Mouse (Mus musculus) small intestine, adult 2 months (tissue): ENCODE results near the gene Nuak1. TPM values are rescaled to one million over a fixed set of nuclear protein-coding genes. Genes with fewer than 3 reads are reported as not detected.

Experiments
- H3K27ac ChIP-seq: fragments of 200-500 bp; 2 replicates; pipeline ENCODE4 v1.5.1; 2012; ENCODE audit warnings: low read depth, low read length, control low read depth, inconsistent platforms; ENCODE audit not compliant: insufficient read depth
- H3K27me3 ChIP-seq: fragments of 200-500 bp; 2 replicates; pipeline ENCODE4 v1.6.1; 2012; ENCODE audit warnings: mild to moderate bottlenecking, moderate library complexity, low read length, inconsistent platforms; ENCODE audit not compliant: control insufficient read depth, insufficient read depth
- H3K36me3 ChIP-seq: fragments of 200-500 bp; 2 replicates; pipeline ENCODE4 v1.6.1; 2012; ENCODE audit warnings: mild to moderate bottlenecking, low read length, control low read depth, inconsistent platforms; ENCODE audit not compliant: control insufficient read depth, insufficient read depth
- H3K4me1 ChIP-seq: fragments of 200-500 bp; 2 replicates; pipeline ENCODE4 v1.6.1; 2012; ENCODE audit warnings: low read length, inconsistent platforms, mixed read lengths; ENCODE audit not compliant: control insufficient read depth, insufficient read depth, insufficient read length
- H3K4me3 ChIP-seq: fragments of 200-500 bp; 2 replicates; pipeline ENCODE4 v1.5.1; 2012; ENCODE audit warnings: low read depth, mild to moderate bottlenecking, control low read depth, inconsistent platforms, low read length, moderate library complexity
- CTCF ChIP-seq: fragments of 200-500 bp; IDR thresholded peaks from 2 replicates; pipeline ENCODE4 v1.5.1; 2012; ENCODE audit warnings: low read depth, mild to moderate bottlenecking, control low read depth, inconsistent platforms, low read length, moderate library complexity, mixed read lengths; ENCODE audit not compliant: insufficient replicate concordance, insufficient read length; ENCODE audit errors: extremely low read depth
- POLR2A ChIP-seq: fragments of 200-500 bp; IDR thresholded peaks from 2 replicates; pipeline ENCODE4 v1.6.1; 2012; ENCODE audit warnings: low read depth, mild to moderate bottlenecking, control low read depth, inconsistent platforms, low read length, moderate library complexity
- WGBS: fragments of 180-500 bp; shearing (Covaris S2); methylation state at CpG from one replicate; pipeline ENCODE4 v1.1.7; 2018; 5-methylcytosine and 5-hydroxymethylcytosine counted together
- polyA plus RNA-seq: library from polyadenylated mRNA; depleted of rRNA; stranded (reverse); fragments of >200 nt; gene quantifications from 2 replicates; pipeline ENCODE4 v1.2.3, GENCODE M21; 2012

The Nuak1 gene
- polyA plus RNA-seq, 1 experiment: 2.7 TPM

GRCm38 (mm10) chr10:84357997-84358737, 82.2 kb downstream of the Nuak1 start:
- H3K4me1 ChIP-seq: no peaks in the 10 kb centered on the region
- no peak overlapping the region for H3K27ac ChIP-seq
- no peaks in the 10 kb centered on the region; the same call in 1 of the 2 replicates for H3K27me3 ChIP-seq
- H3K4me3 ChIP-seq: no peak overlapping the region
- no peaks in the 10 kb centered on the region for H3K36me3 ChIP-seq
- no peak for TF ChIP-seq POLR2A
- no peak for TF ChIP-seq CTCF
- 57% methylated on average over 4 of the region's 4 CpGs for WGBS

DNA sequence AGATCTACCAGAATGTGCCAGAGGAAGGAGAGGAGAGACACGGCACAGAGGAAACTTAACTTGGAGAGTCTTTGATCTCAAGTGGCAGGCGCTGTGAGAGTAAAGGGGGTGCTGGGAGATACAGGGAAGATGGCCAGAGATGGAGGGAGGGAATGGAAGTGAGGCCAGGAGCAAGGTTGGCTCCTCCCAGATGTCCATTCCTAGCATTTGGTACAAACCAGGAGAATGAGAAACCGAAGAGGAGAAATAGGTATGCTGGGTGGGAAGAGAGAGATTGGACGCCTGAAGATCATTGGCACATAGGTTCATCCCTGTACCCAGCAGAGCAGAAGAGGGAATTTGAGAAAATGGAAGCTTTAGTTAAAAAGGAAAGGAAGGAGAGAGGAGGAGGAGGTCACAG, 82.8 kb downstream of the Nuak1 start:
- no peaks in the 10 kb centered on the region for H3K4me1 ChIP-seq
- WGBS: 85% methylated on average over 4 of the region's 4 CpGs
- no peaks in the 10 kb centered on the region for H3K27me3 ChIP-seq
- TF ChIP-seq CTCF: no peak
- no peak for TF ChIP-seq POLR2A
- no peak overlapping the region for H3K4me3 ChIP-seq
- H3K36me3 ChIP-seq: no peaks in the 10 kb centered on the region
- H3K27ac ChIP-seq: no peak overlapping the region

GRCm38 (mm10) chr10:84354323-84354722, 86.1 kb downstream of the Nuak1 start:
- Histone ChIP-seq H3K36me3 (no peaks in the 10 kb centered on the region), H3K27me3 (no peaks in the 10 kb centered on the region), H3K27ac (no peak overlapping the region), H3K4me1 (no peaks in the 10 kb centered on the region), H3K4me3 (no peak overlapping the region)
- TF ChIP-seq POLR2A (no peak), CTCF (no peak)
- WGBS: 49% methylated on average over 6 of the region's 6 CpGs

- no peak for TF ChIP-seq CTCF
- TF ChIP-seq POLR2A: no peak
- no peaks in the 10 kb centered on the region; the same call in 1 of the 2 replicates for H3K4me1 ChIP-seq
- 60% methylated on average over 5 of the region's 5 CpGs for WGBS
- no peak overlapping the region for H3K4me3 ChIP-seq
- H3K36me3 ChIP-seq: no peaks in the 10 kb centered on the region
- H3K27me3 ChIP-seq: no peaks in the 10 kb centered on the region
- H3K27ac ChIP-seq: no peak overlapping the region
These were observed 94.7 kb downstream of the Nuak1 start for GRCm38 (mm10) chr10:84345730-84346129.

DNA sequence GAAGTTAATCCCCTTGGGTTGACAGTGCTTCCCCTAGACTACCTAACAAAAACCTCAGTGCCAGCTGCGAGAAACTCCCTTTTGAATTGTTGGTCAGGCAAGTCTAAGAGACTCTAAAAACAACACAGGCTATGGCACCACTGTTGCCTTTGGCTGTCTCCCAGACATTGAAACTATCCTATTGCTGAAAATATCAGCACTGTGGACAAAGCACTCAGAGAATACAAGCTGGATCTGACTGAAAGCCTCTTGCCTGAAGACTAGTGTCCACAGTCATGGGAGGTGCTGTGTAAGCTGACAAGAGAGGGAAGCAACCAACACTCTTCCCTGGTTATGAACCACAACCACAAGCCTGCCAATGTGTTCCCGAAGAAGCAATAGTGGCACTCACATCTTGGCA, 96.9 kb downstream of the Nuak1 start:
- 84% methylated on average over 2 of the region's 2 CpGs for WGBS
- Histone ChIP-seq H3K36me3 (no peaks in the 10 kb centered on the region), H3K4me1 (no peaks in the 10 kb centered on the region; the same call in 1 of the 2 replicates), H3K27ac (no peak overlapping the region), H3K27me3 (no peaks in the 10 kb centered on the region), H3K4me3 (no peak overlapping the region)
- TF ChIP-seq POLR2A (no peak), CTCF (no peak)

DNA sequence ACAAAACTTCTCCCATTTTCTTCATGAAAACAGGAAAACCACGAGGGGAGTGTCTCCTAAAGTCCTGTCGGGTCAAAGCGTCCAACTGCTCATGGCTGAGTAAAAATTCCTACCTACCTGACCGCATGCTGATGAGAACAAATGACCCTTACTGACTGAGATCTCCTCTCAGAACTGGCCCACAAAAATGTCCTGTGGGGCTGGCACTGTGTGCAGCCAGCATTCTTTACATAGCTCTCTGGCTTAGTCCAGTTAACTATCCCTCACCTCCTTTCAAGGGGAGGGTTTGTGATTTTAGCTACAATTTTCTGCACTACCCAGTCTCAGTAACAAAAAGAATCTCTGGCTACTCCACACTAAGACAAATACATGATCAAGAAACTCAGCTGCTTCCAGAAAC, 100.9 kb downstream of the Nuak1 start:
- Histone ChIP-seq H3K27me3 (no peaks in the 10 kb centered on the region), H3K27ac (0 out of 2 replicates have a peak overlapping the region, but pooled peaks have one; percentile 28), H3K4me3 (no peak overlapping the region), H3K4me1 (no peaks in the 10 kb centered on the region), H3K36me3 (no peaks in the 10 kb centered on the region)
- TF ChIP-seq CTCF: no peak
- 54% methylated on average over 4 of the region's 4 CpGs for WGBS

DNA sequence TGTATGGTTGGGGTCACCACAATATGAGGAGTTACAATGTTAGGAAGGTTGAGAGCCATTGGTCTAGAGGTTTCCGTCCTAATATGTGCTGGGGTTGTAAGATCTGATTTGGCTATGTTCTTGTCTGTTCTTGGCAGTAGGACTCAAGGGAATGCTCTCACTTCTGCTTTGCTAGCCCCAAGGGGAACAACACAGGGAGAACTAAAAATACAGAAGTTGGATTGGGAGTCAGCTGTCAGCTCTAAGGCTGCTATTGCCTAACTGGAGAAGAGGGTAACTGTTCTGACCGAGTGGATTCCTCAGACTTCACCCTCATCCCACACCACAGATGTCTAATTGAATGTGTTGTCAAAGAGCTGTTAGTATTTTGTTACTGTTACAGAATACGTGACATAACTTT, 101.6 kb downstream of the Nuak1 start:
- WGBS: 68% methylated on average over 3 of the region's 3 CpGs
- H3K4me3 ChIP-seq: no peak overlapping the region
- TF ChIP-seq CTCF (no peak), POLR2A (no peak)
- no peaks in the 10 kb centered on the region for H3K4me1 ChIP-seq
- H3K36me3 ChIP-seq: no peaks in the 10 kb centered on the region
- H3K27me3 ChIP-seq: no peaks in the 10 kb centered on the region
- H3K27ac ChIP-seq: no peak overlapping the region
